Comparison of ENCODE assay signal across 8 mouse cellular contexts in the genomic region with DNA sequence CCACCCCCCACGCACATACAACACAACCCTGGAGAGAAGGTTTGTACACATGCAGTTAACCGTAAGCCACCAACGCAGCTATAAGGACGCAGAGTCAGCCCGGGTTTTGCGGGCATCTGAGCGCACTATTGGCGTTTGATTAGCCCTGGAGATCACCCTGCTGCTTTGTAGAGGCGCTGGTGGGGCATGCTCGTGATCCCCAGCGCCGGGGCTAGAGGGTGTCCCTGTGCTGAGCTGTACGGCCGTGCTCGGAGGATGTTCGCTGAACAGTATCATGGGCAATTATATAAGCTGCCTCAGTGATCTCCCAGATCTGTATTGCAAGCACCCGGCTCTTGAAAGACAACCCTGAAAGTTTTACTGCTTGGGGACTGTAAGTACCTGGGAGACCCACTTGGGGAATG. TPM values are rescaled to one million over a fixed set of nuclear protein-coding genes. Genes with fewer than 3 reads are reported as not detected.
DNase-seq lines count a peak whose midpoint lies in the region; ATAC-seq lines count a peak whose summit lies in the region.

No protein-coding gene starts in this region.

- peak overlapping the region; percentile 48 for H3K4me3 ChIP-seq in liver, embryonic 11.5 days (ENCODE audit: low read depth, low read length)
- H3K4me3 ChIP-seq in embryonic facial prominence, embryonic 12.5 days: peak overlapping the region; percentile 76
- H3K4me3 ChIP-seq in hindbrain, embryonic 13.5 days: peak overlapping the region; percentile 76
- peak overlapping the region; percentile 77 for H3K4me3 ChIP-seq in neural tube, embryonic 15.5 days (replicated peaks)

- H3K4me1 ChIP-seq in liver, embryonic 11.5 days (replicated peaks; ENCODE audit: control insufficient read depth, insufficient read depth, low read length): peaks cover 7% of the 10 kb centered on the region
- peaks cover 23% of the 10 kb centered on the region for H3K4me1 ChIP-seq in embryonic facial prominence, embryonic 12.5 days
- H3K4me1 ChIP-seq in hindbrain, embryonic 13.5 days (replicated peaks): peaks cover 40% of the 10 kb centered on the region
- peaks cover 42% of the 10 kb centered on the region for H3K4me1 ChIP-seq in neural tube, embryonic 15.5 days

- no peak for ATAC-seq in liver, embryonic 11.5 days (replicated peaks; ENCODE audit: low FRiP score)
- ATAC-seq in embryonic facial prominence, embryonic 12.5 days (ENCODE audit: insufficient number of reproducible peaks, insufficient read depth, low FRiP score, low TSS enrichment): 0 out of 2 replicates have a peak, but pooled peaks have one; percentile 16
- no peak for ATAC-seq in hindbrain, embryonic 13.5 days (ENCODE audit: low FRiP score)
- no peak for ATAC-seq in neural tube, embryonic 15.5 days (ENCODE audit: low FRiP score)
- no peak for ATAC-seq in CD4-positive, CD25-positive, alpha-beta regulatory T cell, adult 4 months

- WGBS in liver, embryonic 11.5 days: under 1% methylated on average over 17 of the region's 17 CpGs
- under 1% methylated on average over 17 of the region's 17 CpGs for WGBS in embryonic facial prominence, embryonic 12.5 days
- under 1% methylated on average over 17 of the region's 17 CpGs for WGBS in hindbrain, embryonic 13.5 days
- WGBS in neural tube, embryonic 15.5 days: under 1% methylated on average over 17 of the region's 17 CpGs

- no peak overlapping the region for H3K9ac ChIP-seq in liver, embryonic 11.5 days (ENCODE audit: low read depth, low read length)
- H3K9ac ChIP-seq in embryonic facial prominence, embryonic 12.5 days: peak overlapping the region; percentile 90
- peak overlapping the region; percentile 94 for H3K9ac ChIP-seq in hindbrain, embryonic 13.5 days
- peak overlapping the region; percentile 85 for H3K9ac ChIP-seq in neural tube, embryonic 15.5 days (replicated peaks)

- H3K4me2 ChIP-seq in liver, embryonic 11.5 days: peak overlapping the region; percentile 67
- H3K4me2 ChIP-seq in embryonic facial prominence, embryonic 12.5 days (replicated peaks): peak overlapping the region; percentile 91
- H3K4me2 ChIP-seq in hindbrain, embryonic 13.5 days: peak overlapping the region; percentile 97
- peak overlapping the region; percentile 96 for H3K4me2 ChIP-seq in neural tube, embryonic 15.5 days

- H3K27me3 ChIP-seq in liver, embryonic 11.5 days (replicated peaks; ENCODE audit: control insufficient read depth, insufficient read depth, low read length): peaks cover 75% of the 10 kb centered on the region
- no peaks in the 10 kb centered on the region for H3K27me3 ChIP-seq in embryonic facial prominence, embryonic 12.5 days
- H3K27me3 ChIP-seq in hindbrain, embryonic 13.5 days: peaks cover 16% of the 10 kb centered on the region
- H3K27me3 ChIP-seq in neural tube, embryonic 15.5 days (replicated peaks): 0 out of 2 replicates have a peak, but pooled peaks cover 3% of the 10 kb centered on the region

- intact Hi-C loops in left cerebral cortex, postnatal 4 days (cut with DNase I): loop anchor here (2.0 to 5.0 kb wide), 2 partner anchors 341 to 703 kb away; no protein-coding TSS in a partner anchor

- no peaks in the 10 kb centered on the region for H3K9me3 ChIP-seq in liver, embryonic 11.5 days (ENCODE audit: control insufficient read depth, low read length)
- no peaks in the 10 kb centered on the region for H3K9me3 ChIP-seq in embryonic facial prominence, embryonic 12.5 days
- no peaks in the 10 kb centered on the region for H3K9me3 ChIP-seq in hindbrain, embryonic 13.5 days
- H3K9me3 ChIP-seq in neural tube, embryonic 15.5 days (replicated peaks): no peaks in the 10 kb centered on the region

- no peaks in the 10 kb centered on the region for H3K36me3 ChIP-seq in liver, embryonic 11.5 days (ENCODE audit: control insufficient read depth, insufficient read depth, low read length)
- no peaks in the 10 kb centered on the region for H3K36me3 ChIP-seq in embryonic facial prominence, embryonic 12.5 days
- no peaks in the 10 kb centered on the region for H3K36me3 ChIP-seq in hindbrain, embryonic 13.5 days
- H3K36me3 ChIP-seq in neural tube, embryonic 15.5 days: no peaks in the 10 kb centered on the region

- H3K27ac ChIP-seq in liver, embryonic 11.5 days (ENCODE audit: low read depth, low read length): no peak overlapping the region
- peak overlapping the region; percentile 92 for H3K27ac ChIP-seq in embryonic facial prominence, embryonic 12.5 days
- peak overlapping the region; percentile 97 for H3K27ac ChIP-seq in hindbrain, embryonic 13.5 days
- peak overlapping the region; percentile 96 for H3K27ac ChIP-seq in neural tube, embryonic 15.5 days (replicated peaks)

- no peak for DNase-seq in liver, embryonic 11.5 days (ENCODE audit: low spot score)
- no peak for DNase-seq in liver
- peak; percentile 11 for DNase-seq in left cerebral cortex, postnatal 4 days
- DNase-seq in adipocyte (ENCODE audit: low spot score): no peak

RNA-seq across cellular contexts. Expression of gene Tenm4, which starts 40.6 kb away (rescaled TPM):
- 6.9 and 7.3 TPM in 2 replicates for polyA plus RNA-seq in liver, embryonic 11.5 days (2014; fragmentation: Nextera tagmentation; extraction: Ambion mirVana)
- 62.8 and 69.3 TPM in 2 replicates for polyA plus RNA-seq in embryonic facial prominence, embryonic 12.5 days (2016; fragmentation: Nextera tagmentation; extraction: Ambion mirVana)
- polyA plus RNA-seq in hindbrain, embryonic 13.5 days (2015; fragmentation: Nextera tagmentation; extraction: Ambion mirVana): 33.1 and 33.3 TPM in 2 replicates
- 100 to 1,000 TPM in 1 of 2 experiments, 10 to 100 TPM in 1; 98.0 to 123 TPM for total RNA-seq in left cerebral cortex, postnatal 4 days (2021)
- 49.7 and 52.4 TPM in 2 replicates for polyA plus RNA-seq in neural tube, embryonic 15.5 days (2015; fragmentation: Nextera tagmentation; extraction: Ambion mirVana)
- under 1 TPM; 0.19 to 0.37 TPM for polyA plus RNA-seq in CD4-positive, CD25-positive, alpha-beta regulatory T cell, adult 4 months (2017; shearing (Covaris generic))
